Mouse (Mus musculus) thymus, adult 2 months (tissue): ENCODE measurements around the gene Ak9.

Experiments used
- CTCF ChIP-seq: fragments of 200-500 bp; IDR thresholded peaks from 2 replicates; pipeline ENCODE4 v1.5.1; 2012; ENCODE audit warnings: mild to moderate bottlenecking, control low read depth, low read length, moderate library complexity, borderline replicate concordance; ENCODE audit not compliant: control insufficient read depth, poor library complexity, insufficient read depth; ENCODE audit errors: extremely low read depth
- POLR2A ChIP-seq: fragments of 200-500 bp; IDR thresholded peaks from 2 replicates; pipeline ENCODE4 v1.6.1; 2012; ENCODE audit warnings: mild to moderate bottlenecking, low read length, control low read depth, moderate library complexity; ENCODE audit not compliant: control insufficient read depth, poor library complexity, insufficient read depth; ENCODE audit errors: extremely low read depth

DNA sequence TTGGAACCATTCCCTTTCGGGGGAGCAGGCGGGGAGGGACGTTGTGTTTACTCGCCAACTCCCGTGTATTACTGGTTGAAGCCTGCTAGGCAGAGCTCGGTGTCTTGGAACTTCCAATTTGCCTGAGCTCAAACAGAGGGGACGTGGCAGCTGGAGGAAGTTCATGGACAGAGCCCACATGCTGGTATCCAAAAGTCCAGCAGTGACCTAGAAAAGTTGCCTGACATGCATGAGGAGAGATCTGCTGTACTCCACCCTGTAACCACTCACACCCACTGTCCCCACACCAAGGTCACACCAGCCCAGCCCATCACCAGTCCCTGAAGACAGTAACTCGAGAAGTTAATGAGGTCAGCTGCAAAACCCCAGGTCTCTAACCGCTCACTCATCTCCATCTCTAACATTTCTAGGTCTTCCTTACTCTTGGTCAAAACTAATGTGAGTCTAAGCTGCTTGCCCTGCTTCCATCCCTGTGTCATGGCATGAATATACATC, 1.2 kb downstream of the Ak9 start:
- TF ChIP-seq POLR2A (no peak), CTCF (no peak)
